Mouse (Mus musculus): ENCODE measurements around the gene Agpat1.

- TF ChIP-seq CTCF (IDR thresholded peaks at IDR 0.05; ENCODE audit: low read depth) = no peak
- no peak for TF ChIP-seq EP300 (IDR thresholded peaks at IDR 0.05; ENCODE audit: low read depth)
Measured at GRCm38 (mm10) chr17:34655581-34655991, 51.5 kb downstream of the Agpat1 start.
